Mouse (Mus musculus): Measurements from ENCODE around the gene Slc41a2. TPM values are rescaled to one million over a fixed set of nuclear protein-coding genes. Genes with fewer than 3 reads are reported as not detected.

Slc41a2 gene
- polyA plus RNA-seq, 1 experiment from 2014 or later, result 0.76 TPM

- Histone ChIP-seq H3K27ac (ENCODE audit: low read depth) (no peak overlapping the region), H3K4me2 (ENCODE audit: low read depth, low read length) (no peak overlapping the region), H3K4me3 (ENCODE audit: low read depth, low read length) (no peak overlapping the region), H3K27me3 (ENCODE audit: insufficient read depth, low read length) (no peaks in the 10 kb centered on the region), H3K9me3 (ENCODE audit: low read length) (no peaks in the 10 kb centered on the region), H3K4me1 (ENCODE audit: insufficient read depth) (no peaks in the 10 kb centered on the region), H3K36me3 (replicated peaks; ENCODE audit: insufficient read depth, low read length) (no peaks in the 10 kb centered on the region), H3K9ac (replicated peaks) (no peak overlapping the region)
- no peak for DNase-seq
- WGBS (ENCODE audit: insufficient replicate concordance), result 39% methylated on average over 6 of the region's 6 CpGs
- ATAC-seq, result no peak
- TF ChIP-seq CTCF (IDR thresholded peaks at IDR 0.05; ENCODE audit: low read depth), result no peak
- no peak for TF ChIP-seq EP300 (IDR thresholded peaks at IDR 0.05; ENCODE audit: low read depth)
Observed at GRCm38 (mm10) chr10:83210968-83211583, 126.6 kb downstream of the Slc41a2 start.

- WGBS (ENCODE audit: insufficient replicate concordance), result 78% methylated on average over 16 of the region's 16 CpGs
- Histone ChIP-seq H3K9ac (replicated peaks) (no peak overlapping the region), H3K9me3 (ENCODE audit: low read length) (no peaks in the 10 kb centered on the region), H3K4me3 (ENCODE audit: low read depth, low read length) (no peak overlapping the region), H3K27me3 (ENCODE audit: insufficient read depth, low read length) (no peaks in the 10 kb centered on the region), H3K27ac (ENCODE audit: low read depth) (no peak overlapping the region), H3K36me3 (replicated peaks; ENCODE audit: insufficient read depth, low read length) (no peaks in the 10 kb centered on the region), H3K4me1 (ENCODE audit: insufficient read depth) (no peaks in the 10 kb centered on the region), H3K4me2 (ENCODE audit: low read depth, low read length) (no peak overlapping the region)
- no peak for DNase-seq
- TF ChIP-seq CTCF (IDR thresholded peaks at IDR 0.05; ENCODE audit: low read depth), result no peak
- no peak for ATAC-seq
Observed at GRCm38 (mm10) chr10:83210122-83210521, 127.6 kb downstream of the Slc41a2 start.

GRCm38 (mm10) chr10:83209388-83209787 is 128.3 kb downstream of the Slc41a2 start:
- Histone ChIP-seq H3K27ac (ENCODE audit: low read depth) (no peak overlapping the region), H3K9me3 (ENCODE audit: low read length) (no peaks in the 10 kb centered on the region), H3K4me3 (ENCODE audit: low read depth, low read length) (no peak overlapping the region), H3K4me2 (ENCODE audit: low read depth, low read length) (no peak overlapping the region), H3K36me3 (replicated peaks; ENCODE audit: insufficient read depth, low read length) (no peaks in the 10 kb centered on the region), H3K9ac (replicated peaks) (no peak overlapping the region), H3K4me1 (ENCODE audit: insufficient read depth) (no peaks in the 10 kb centered on the region), H3K27me3 (ENCODE audit: insufficient read depth, low read length) (no peaks in the 10 kb centered on the region)
- no peak for ATAC-seq
- no peak for TF ChIP-seq CTCF (IDR thresholded peaks at IDR 0.05; ENCODE audit: low read depth)
- WGBS (ENCODE audit: insufficient replicate concordance), result 77% methylated on average over 12 of the region's 12 CpGs
- no peak for DNase-seq

- 82% methylated on average over 7 of the region's 7 CpGs for WGBS (ENCODE audit: insufficient replicate concordance)
- Histone ChIP-seq H3K27ac (ENCODE audit: low read depth) (no peak overlapping the region), H3K9me3 (ENCODE audit: low read length) (no peaks in the 10 kb centered on the region), H3K4me2 (ENCODE audit: low read depth, low read length) (no peak overlapping the region), H3K9ac (replicated peaks) (no peak overlapping the region), H3K36me3 (replicated peaks; ENCODE audit: insufficient read depth, low read length) (no peaks in the 10 kb centered on the region), H3K4me1 (ENCODE audit: insufficient read depth) (no peaks in the 10 kb centered on the region), H3K4me3 (ENCODE audit: low read depth, low read length) (no peak overlapping the region), H3K27me3 (ENCODE audit: insufficient read depth, low read length) (no peaks in the 10 kb centered on the region)
- no peak for DNase-seq
- TF ChIP-seq EP300 (IDR thresholded peaks at IDR 0.05; ENCODE audit: low read depth), result no peak
- TF ChIP-seq CTCF (IDR thresholded peaks at IDR 0.05; ENCODE audit: low read depth), result no peak
- no peak for ATAC-seq
Observed at GRCm38 (mm10) chr10:83208436-83208835, 129.2 kb downstream of the Slc41a2 start.

- 85% methylated on average over 14 of the region's 14 CpGs for WGBS (ENCODE audit: insufficient replicate concordance)
- ATAC-seq, result no peak
- no peaks in the 10 kb centered on the region for H3K36me3 ChIP-seq (replicated peaks; ENCODE audit: insufficient read depth, low read length)
Observed at GRCm38 (mm10) chr10:83202906-83203702, 134.6 kb downstream of the Slc41a2 start.

GRCm38 (mm10) chr10:83201525-83201924 is 136.2 kb downstream of the Slc41a2 start:
- no peak for ATAC-seq
- Histone ChIP-seq H3K4me3 (ENCODE audit: low read depth, low read length) (no peak overlapping the region), H3K9me3 (ENCODE audit: low read length) (no peaks in the 10 kb centered on the region), H3K9ac (replicated peaks) (no peak overlapping the region), H3K27me3 (ENCODE audit: insufficient read depth, low read length) (no peaks in the 10 kb centered on the region), H3K4me1 (ENCODE audit: insufficient read depth) (no peaks in the 10 kb centered on the region), H3K4me2 (ENCODE audit: low read depth, low read length) (no peak overlapping the region), H3K36me3 (replicated peaks; ENCODE audit: insufficient read depth, low read length) (no peaks in the 10 kb centered on the region), H3K27ac (ENCODE audit: low read depth) (no peak overlapping the region)
- TF ChIP-seq EP300 (IDR thresholded peaks at IDR 0.05; ENCODE audit: low read depth) (no peak), CTCF (IDR thresholded peaks at IDR 0.05; ENCODE audit: low read depth) (no peak)
- no peak for DNase-seq
- 70% methylated on average over 7 of the region's 7 CpGs for WGBS (ENCODE audit: insufficient replicate concordance)

More at GRCm38 (mm10) chr10:83202906-83203702, 134.6 kb downstream of the Slc41a2 start:
- Histone ChIP-seq H3K9ac (replicated peaks) (no peak overlapping the region), H3K27me3 (ENCODE audit: insufficient read depth, low read length) (no peaks in the 10 kb centered on the region), H3K4me1 (ENCODE audit: insufficient read depth) (no peaks in the 10 kb centered on the region), H3K4me2 (ENCODE audit: low read depth, low read length) (no peak overlapping the region), H3K27ac (ENCODE audit: low read depth) (no peak overlapping the region), H3K4me3 (ENCODE audit: low read depth, low read length) (no peak overlapping the region), H3K9me3 (ENCODE audit: low read length) (no peaks in the 10 kb centered on the region)
- TF ChIP-seq EP300 (IDR thresholded peaks at IDR 0.05; ENCODE audit: low read depth) (no peak), CTCF (IDR thresholded peaks at IDR 0.05; ENCODE audit: low read depth) (no peak)
- no peak for DNase-seq

Data from liver, postnatal 0 days (tissue).